Mouse (Mus musculus): ENCODE results near the gene Net1. TPM values are rescaled to one million over a fixed set of nuclear protein-coding genes. Genes with fewer than 3 reads are reported as not detected.
"Not testable (repeated sequence)": the region's sequence is repeated elsewhere in the genome, so short reads cannot be mapped to it uniquely, and the experiment has no call there.

The Net1 gene
- polyA plus RNA-seq, 1 experiment from 2014 or later, result 49.3 TPM

- ATAC-seq (replicated peaks; ENCODE audit: low FRiP score), result no peak
- Histone ChIP-seq H3K9me3 (ENCODE audit: control insufficient read depth, low read length) (no peaks in the 10 kb centered on the region), H3K27ac (ENCODE audit: low read depth, low read length) (no peak overlapping the region), H3K4me1 (replicated peaks; ENCODE audit: control insufficient read depth, insufficient read depth, low read length) (no peaks in the 10 kb centered on the region), H3K4me2 (ENCODE audit: low read depth, low read length, severe bottlenecking) (no peak overlapping the region), H3K27me3 (ENCODE audit: control insufficient read depth, insufficient read depth, low read length) (no peaks in the 10 kb centered on the region), H3K9ac (ENCODE audit: low read length) (no peak overlapping the region), H3K4me3 (ENCODE audit: low read depth, low read length) (no peak overlapping the region), H3K36me3 (ENCODE audit: control insufficient read depth, insufficient read depth, low read length) (no peaks in the 10 kb centered on the region)
- no peak for DNase-seq (ENCODE audit: low spot score)
- WGBS, result 92% methylated on average over 5 of the region's 5 CpGs
Observed at GRCm38 (mm10) chr13:3924483-3924882, 6.5 kb upstream of the Net1 start.

- H3K27me3 ChIP-seq (ENCODE audit: control insufficient read depth, insufficient read depth, low read length), result no peaks in the 10 kb centered on the region
- no peak overlapping the region for H3K9ac ChIP-seq (ENCODE audit: low read length)
- H3K27ac ChIP-seq (ENCODE audit: low read depth, low read length), result no peak overlapping the region
- H3K4me2 ChIP-seq (ENCODE audit: low read depth, low read length, severe bottlenecking), result no peak overlapping the region
- WGBS, result 87% methylated on average over 4 of the region's 4 CpGs
- H3K36me3 ChIP-seq (ENCODE audit: control insufficient read depth, insufficient read depth, low read length), result no peaks in the 10 kb centered on the region; the same call in 1 of the 2 replicates
- H3K4me1 ChIP-seq (replicated peaks; ENCODE audit: control insufficient read depth, insufficient read depth, low read length), result no peaks in the 10 kb centered on the region
- ATAC-seq (replicated peaks; ENCODE audit: low FRiP score) (no peak), DNase-seq (ENCODE audit: low spot score) (no peak)
- H3K4me3 ChIP-seq (ENCODE audit: low read depth, low read length), result no peak overlapping the region
- peaks cover 6% of the 10 kb centered on the region; the same call in 1 of the 2 replicates for H3K9me3 ChIP-seq (ENCODE audit: control insufficient read depth, low read length)
Observed at GRCm38 (mm10) chr13:3913504-3913903, 4.5 kb downstream of the Net1 start.

GRCm38 (mm10) chr13:3910356-3910755, 7.7 kb downstream of the Net1 start:
- no peak for ATAC-seq (replicated peaks; ENCODE audit: low FRiP score)
- Histone ChIP-seq H3K36me3 (ENCODE audit: control insufficient read depth, insufficient read depth, low read length) (no peaks in the 10 kb centered on the region; the same call in 1 of the 2 replicates), H3K27me3 (ENCODE audit: control insufficient read depth, insufficient read depth, low read length) (no peaks in the 10 kb centered on the region), H3K9me3 (ENCODE audit: control insufficient read depth, low read length) (no peaks in the 10 kb centered on the region; the same call in 1 of the 2 replicates), H3K4me1 (replicated peaks; ENCODE audit: control insufficient read depth, insufficient read depth, low read length) (no peaks in the 10 kb centered on the region), H3K4me2 (ENCODE audit: low read depth, low read length, severe bottlenecking) (no peak overlapping the region), H3K27ac (ENCODE audit: low read depth, low read length) (no peak overlapping the region), H3K9ac (ENCODE audit: low read length) (no peak overlapping the region), H3K4me3 (ENCODE audit: low read depth, low read length) (no peak overlapping the region)
- DNase-seq (ENCODE audit: low spot score), result no peak
- WGBS, result 89% methylated on average over 5 of the region's 5 CpGs

GRCm38 (mm10) chr13:3908262-3908661, 9.8 kb downstream of the Net1 start:
- no peak for ATAC-seq (replicated peaks; ENCODE audit: low FRiP score)
- H3K4me3 ChIP-seq (ENCODE audit: low read depth, low read length), result no peak overlapping the region
- 92% methylated on average over 4 of the region's 4 CpGs for WGBS
- H3K27ac ChIP-seq (ENCODE audit: low read depth, low read length), result no peak overlapping the region
- H3K4me1 ChIP-seq (replicated peaks; ENCODE audit: control insufficient read depth, insufficient read depth, low read length), result no peaks in the 10 kb centered on the region
- H3K4me2 ChIP-seq (ENCODE audit: low read depth, low read length, severe bottlenecking), result no peak overlapping the region
- no peak overlapping the region for H3K9ac ChIP-seq (ENCODE audit: low read length)
- H3K9me3 ChIP-seq (ENCODE audit: control insufficient read depth, low read length), result no peaks in the 10 kb centered on the region
- H3K27me3 ChIP-seq (ENCODE audit: control insufficient read depth, insufficient read depth, low read length), result no peaks in the 10 kb centered on the region
- DNase-seq (ENCODE audit: low spot score), result no peak
- H3K36me3 ChIP-seq (ENCODE audit: control insufficient read depth, insufficient read depth, low read length), result no peaks in the 10 kb centered on the region; the same call in 1 of the 2 replicates

GRCm38 (mm10) chr13:3907151-3907696, 10.8 kb downstream of the Net1 start:
- no peak for DNase-seq (ENCODE audit: low spot score)
- ATAC-seq (replicated peaks; ENCODE audit: low FRiP score), result no peak
- Histone ChIP-seq H3K4me3 (ENCODE audit: low read depth, low read length) (no peak overlapping the region), H3K9me3 (ENCODE audit: control insufficient read depth, low read length) (no peaks in the 10 kb centered on the region), H3K36me3 (ENCODE audit: control insufficient read depth, insufficient read depth, low read length) (no peaks in the 10 kb centered on the region; the same call in 1 of the 2 replicates), H3K27me3 (ENCODE audit: control insufficient read depth, insufficient read depth, low read length) (no peaks in the 10 kb centered on the region), H3K4me1 (replicated peaks; ENCODE audit: control insufficient read depth, insufficient read depth, low read length) (no peaks in the 10 kb centered on the region), H3K27ac (ENCODE audit: low read depth, low read length) (no peak overlapping the region), H3K4me2 (ENCODE audit: low read depth, low read length, severe bottlenecking) (no peak overlapping the region), H3K9ac (ENCODE audit: low read length) (no peak overlapping the region)
- 87% methylated on average over 6 of the region's 6 CpGs for WGBS

- no peaks in the 10 kb centered on the region for H3K36me3 ChIP-seq (ENCODE audit: control insufficient read depth, insufficient read depth, low read length)
- H3K27me3 ChIP-seq (ENCODE audit: control insufficient read depth, insufficient read depth, low read length), result no peaks in the 10 kb centered on the region
- H3K4me1 ChIP-seq (replicated peaks; ENCODE audit: control insufficient read depth, insufficient read depth, low read length), result no peaks in the 10 kb centered on the region
- no peak overlapping the region for H3K4me2 ChIP-seq (ENCODE audit: low read depth, low read length, severe bottlenecking)
- no peak overlapping the region for H3K27ac ChIP-seq (ENCODE audit: low read depth, low read length)
- H3K4me3 ChIP-seq (ENCODE audit: low read depth, low read length), result no peak overlapping the region
- H3K9ac ChIP-seq (ENCODE audit: low read length), result no peak overlapping the region
- 94% methylated on average over 9 of the region's 9 CpGs for WGBS
- DNase-seq (ENCODE audit: low spot score) (no peak), ATAC-seq (replicated peaks; ENCODE audit: low FRiP score) (no peak)
- H3K9me3 ChIP-seq (ENCODE audit: control insufficient read depth, low read length), result no peaks in the 10 kb centered on the region
Observed at GRCm38 (mm10) chr13:3899301-3899700, 18.7 kb downstream of the Net1 start.

- H3K4me2 ChIP-seq (ENCODE audit: low read depth, low read length, severe bottlenecking); H3K9ac ChIP-seq (ENCODE audit: low read length); DNase-seq (ENCODE audit: low spot score); H3K9me3 ChIP-seq (ENCODE audit: control insufficient read depth, low read length); H3K4me3 ChIP-seq (ENCODE audit: low read depth, low read length); H3K4me1 ChIP-seq (replicated peaks; ENCODE audit: control insufficient read depth, insufficient read depth, low read length); H3K36me3 ChIP-seq (ENCODE audit: control insufficient read depth, insufficient read depth, low read length); H3K27me3 ChIP-seq (ENCODE audit: control insufficient read depth, insufficient read depth, low read length); H3K27ac ChIP-seq (ENCODE audit: low read depth, low read length); ATAC-seq (replicated peaks; ENCODE audit: low FRiP score): not testable (repeated sequence)
- WGBS, result 95% methylated on average over 5 of the region's 5 CpGs
Observed at GRCm38 (mm10) chr13:3898202-3898601, 19.8 kb downstream of the Net1 start.

- Histone ChIP-seq H3K9me3 (ENCODE audit: control insufficient read depth, low read length) (no peaks in the 10 kb centered on the region), H3K27me3 (ENCODE audit: control insufficient read depth, insufficient read depth, low read length) (no peaks in the 10 kb centered on the region), H3K4me1 (replicated peaks; ENCODE audit: control insufficient read depth, insufficient read depth, low read length) (no peaks in the 10 kb centered on the region), H3K36me3 (ENCODE audit: control insufficient read depth, insufficient read depth, low read length) (no peaks in the 10 kb centered on the region), H3K27ac (ENCODE audit: low read depth, low read length) (no peak overlapping the region), H3K4me2 (ENCODE audit: low read depth, low read length, severe bottlenecking) (no peak overlapping the region), H3K9ac (ENCODE audit: low read length) (no peak overlapping the region), H3K4me3 (ENCODE audit: low read depth, low read length) (no peak overlapping the region)
- no peak for ATAC-seq (replicated peaks; ENCODE audit: low FRiP score)
- 41% methylated on average over 5 of the region's 5 CpGs for WGBS
- DNase-seq (ENCODE audit: low spot score), result peak; percentile 84
Observed at GRCm38 (mm10) chr13:3896913-3897312, 21.1 kb downstream of the Net1 start.

- H3K27ac ChIP-seq (ENCODE audit: low read depth, low read length), result no peak overlapping the region
- H3K4me2 ChIP-seq (ENCODE audit: low read depth, low read length, severe bottlenecking), result no peak overlapping the region
- H3K27me3 ChIP-seq (ENCODE audit: control insufficient read depth, insufficient read depth, low read length), result no peaks in the 10 kb centered on the region
- H3K9me3 ChIP-seq (ENCODE audit: control insufficient read depth, low read length), result no peaks in the 10 kb centered on the region
- no peaks in the 10 kb centered on the region for H3K36me3 ChIP-seq (ENCODE audit: control insufficient read depth, insufficient read depth, low read length)
- DNase-seq (ENCODE audit: low spot score), result no peak
- no peak overlapping the region for H3K9ac ChIP-seq (ENCODE audit: low read length)
- H3K4me1 ChIP-seq (replicated peaks; ENCODE audit: control insufficient read depth, insufficient read depth, low read length), result no peaks in the 10 kb centered on the region
- ATAC-seq (replicated peaks; ENCODE audit: low FRiP score), result no peak
- H3K4me3 ChIP-seq (ENCODE audit: low read depth, low read length), result no peak overlapping the region
- WGBS, result 94% methylated on average over 6 of the region's 6 CpGs
Observed at GRCm38 (mm10) chr13:3896032-3896431, 22.0 kb downstream of the Net1 start.

All from forebrain, embryonic 11.5 days (tissue).